Mouse (Mus musculus): ENCODE data around the gene Atg4a. TPM values are rescaled to one million over a fixed set of nuclear protein-coding genes. Genes with fewer than 3 reads are reported as not detected.

Atg4a gene
- total RNA-seq, 1 experiment, result 6.5 TPM

GRCm38 (mm10) chrX:140985256-140985655, 28.5 kb downstream of the Atg4a start:
- no peaks in the 10 kb centered on the region for H3K36me3 ChIP-seq (ENCODE audit: control insufficient read depth, insufficient read depth, low read length, poor library complexity, severe bottlenecking)
- TF ChIP-seq CHD2 (IDR thresholded peaks at IDR 0.05; ENCODE audit: low read depth, low read length), result no peak
- TF ChIP-seq ZC3H11A (IDR thresholded peaks at IDR 0.05; ENCODE audit: borderline replicate concordance, low read depth, low read length), result no peak
- TF ChIP-seq ZNF384 (IDR thresholded peaks at IDR 0.05; ENCODE audit: low read depth, low read length), result no peak
- no peak for TF ChIP-seq MAFK (IDR thresholded peaks at IDR 0.05; ENCODE audit: insufficient read depth, low read depth, low read length)
- no peak for TF ChIP-seq HCFC1 (IDR thresholded peaks at IDR 0.05; ENCODE audit: borderline replicate concordance, insufficient read depth, low read length)
- H3K9me3 ChIP-seq (ENCODE audit: control insufficient read depth, insufficient read depth, low read depth, low read length), result no peaks in the 10 kb centered on the region
- no peak overlapping the region for H3K27ac ChIP-seq (ENCODE audit: insufficient read depth, low read depth, low read length, poor library complexity, severe bottlenecking)
- no peak for DNase-seq (ENCODE audit: low read depth, low spot score)
- in situ Hi-C loops (cut with MboI; ENCODE audit: low sequenced_read_pairs in 2 of 2, unreplicated experiment in 2 of 2), result no loop called here
- no peaks in the 10 kb centered on the region for H3K4me1 ChIP-seq (ENCODE audit: control insufficient read depth in 2 of 2, insufficient read depth in 2 of 2, low read length in 2 of 2, poor library complexity in 1 of 2)
- H3K9ac ChIP-seq (ENCODE audit: insufficient read depth, low read depth, low read length, poor library complexity, severe bottlenecking), result no peak overlapping the region
- H3K4me3 ChIP-seq (ENCODE audit: insufficient read depth in 1 of 2, low read depth in 1 of 2, low read length in 2 of 2, poor library complexity in 1 of 2, severe bottlenecking in 1 of 2), result no peak overlapping the region

- Histone ChIP-seq H3K9me3 (ENCODE audit: control insufficient read depth, insufficient read depth, low read depth, low read length) (no peaks in the 10 kb centered on the region), H3K9ac (ENCODE audit: insufficient read depth, low read depth, low read length, poor library complexity, severe bottlenecking) (no peak overlapping the region), H3K4me3 (ENCODE audit: insufficient read depth in 1 of 2, low read depth in 1 of 2, low read length in 2 of 2, poor library complexity in 1 of 2, severe bottlenecking in 1 of 2) (no peak overlapping the region), H3K4me1 (ENCODE audit: control insufficient read depth in 2 of 2, insufficient read depth in 2 of 2, low read length in 2 of 2, poor library complexity in 1 of 2) (no peaks in the 10 kb centered on the region), H3K27ac (ENCODE audit: insufficient read depth, low read depth, low read length, poor library complexity, severe bottlenecking) (no peak overlapping the region), H3K36me3 (ENCODE audit: control insufficient read depth, insufficient read depth, low read length, poor library complexity, severe bottlenecking) (no peaks in the 10 kb centered on the region)
- TF ChIP-seq HCFC1 (IDR thresholded peaks at IDR 0.05; ENCODE audit: borderline replicate concordance, insufficient read depth, low read length) (no peak), ZNF384 (IDR thresholded peaks at IDR 0.05; ENCODE audit: low read depth, low read length) (no peak), MAFK (IDR thresholded peaks at IDR 0.05; ENCODE audit: insufficient read depth, low read depth, low read length) (no peak), CHD2 (IDR thresholded peaks at IDR 0.05; ENCODE audit: low read depth, low read length) (no peak), ZC3H11A (IDR thresholded peaks at IDR 0.05; ENCODE audit: borderline replicate concordance, low read depth, low read length) (no peak)
- in situ Hi-C loops (cut with MboI; ENCODE audit: low sequenced_read_pairs in 2 of 2, unreplicated experiment in 2 of 2), result no loop called here
- DNase-seq (ENCODE audit: low read depth, low spot score), result no peak
Measured at GRCm38 (mm10) chrX:140996909-140997516, 40.3 kb downstream of the Atg4a start.

GRCm38 (mm10) chrX:140997912-140998545, 41.3 kb downstream of the Atg4a start:
- no peak overlapping the region for H3K9ac ChIP-seq (ENCODE audit: insufficient read depth, low read depth, low read length, poor library complexity, severe bottlenecking)
- H3K4me3 ChIP-seq (ENCODE audit: insufficient read depth in 1 of 2, low read depth in 1 of 2, low read length in 2 of 2, poor library complexity in 1 of 2, severe bottlenecking in 1 of 2), result no peak overlapping the region
- H3K4me1 ChIP-seq (ENCODE audit: control insufficient read depth in 2 of 2, insufficient read depth in 2 of 2, low read length in 2 of 2, poor library complexity in 1 of 2), result no peaks in the 10 kb centered on the region
- H3K9me3 ChIP-seq (ENCODE audit: control insufficient read depth, insufficient read depth, low read depth, low read length), result no peaks in the 10 kb centered on the region
- no peak for TF ChIP-seq ZC3H11A (IDR thresholded peaks at IDR 0.05; ENCODE audit: borderline replicate concordance, low read depth, low read length)
- no peak for TF ChIP-seq MAFK (IDR thresholded peaks at IDR 0.05; ENCODE audit: insufficient read depth, low read depth, low read length)
- TF ChIP-seq ZNF384 (IDR thresholded peaks at IDR 0.05; ENCODE audit: low read depth, low read length), result no peak
- no peak for TF ChIP-seq CHD2 (IDR thresholded peaks at IDR 0.05; ENCODE audit: low read depth, low read length)
- no peak for TF ChIP-seq HCFC1 (IDR thresholded peaks at IDR 0.05; ENCODE audit: borderline replicate concordance, insufficient read depth, low read length)
- no peak overlapping the region for H3K27ac ChIP-seq (ENCODE audit: insufficient read depth, low read depth, low read length, poor library complexity, severe bottlenecking)
- no peak for DNase-seq (ENCODE audit: low read depth, low spot score)
- no peaks in the 10 kb centered on the region for H3K36me3 ChIP-seq (ENCODE audit: control insufficient read depth, insufficient read depth, low read length, poor library complexity, severe bottlenecking)
- in situ Hi-C loops (cut with MboI; ENCODE audit: low sequenced_read_pairs in 2 of 2, unreplicated experiment in 2 of 2), result no loop called here

- no peak for TF ChIP-seq ZC3H11A (IDR thresholded peaks at IDR 0.05; ENCODE audit: borderline replicate concordance, low read depth, low read length)
- TF ChIP-seq CHD2 (IDR thresholded peaks at IDR 0.05; ENCODE audit: low read depth, low read length), result no peak
- TF ChIP-seq HCFC1 (IDR thresholded peaks at IDR 0.05; ENCODE audit: borderline replicate concordance, insufficient read depth, low read length), result no peak
- TF ChIP-seq MAFK (IDR thresholded peaks at IDR 0.05; ENCODE audit: insufficient read depth, low read depth, low read length), result no peak
- no peak for TF ChIP-seq ZNF384 (IDR thresholded peaks at IDR 0.05; ENCODE audit: low read depth, low read length)
- H3K27ac ChIP-seq (ENCODE audit: insufficient read depth, low read depth, low read length, poor library complexity, severe bottlenecking), result no peak overlapping the region
- no peak overlapping the region for H3K4me3 ChIP-seq (ENCODE audit: insufficient read depth in 1 of 2, low read depth in 1 of 2, low read length in 2 of 2, poor library complexity in 1 of 2, severe bottlenecking in 1 of 2)
Measured at GRCm38 (mm10) chrX:140998885-140999284, 42.2 kb downstream of the Atg4a start.

More at GRCm38 (mm10) chrX:140998885-140999284, 42.2 kb downstream of the Atg4a start:
- Histone ChIP-seq H3K4me1 (ENCODE audit: control insufficient read depth in 2 of 2, insufficient read depth in 2 of 2, low read length in 2 of 2, poor library complexity in 1 of 2) (no peaks in the 10 kb centered on the region), H3K9me3 (ENCODE audit: control insufficient read depth, insufficient read depth, low read depth, low read length) (no peaks in the 10 kb centered on the region), H3K9ac (ENCODE audit: insufficient read depth, low read depth, low read length, poor library complexity, severe bottlenecking) (no peak overlapping the region), H3K36me3 (ENCODE audit: control insufficient read depth, insufficient read depth, low read length, poor library complexity, severe bottlenecking) (no peaks in the 10 kb centered on the region)
- no peak for DNase-seq (ENCODE audit: low read depth, low spot score)
- in situ Hi-C loops (cut with MboI; ENCODE audit: low sequenced_read_pairs in 2 of 2, unreplicated experiment in 2 of 2), result no loop called here
